Mouse (Mus musculus) heart, adult 11 months (tissue): ENCODE results near the gene Gabrg3.
A peak's percentile ranks its signal among the peaks of the same experiment; 100 is the strongest.

Experiments
- DNase-seq: peaks from one replicate; pipeline ENCODE4 v3.0.0; 2022

The Gabrg3 gene

GRCm38 (mm10) chr7:57386517-57387340, at the start of gene Gabrg3:
Gene Gabrg3, minus strand, starts transcription at chr7:57387188.
- DNase-seq, result no peak

DNA sequence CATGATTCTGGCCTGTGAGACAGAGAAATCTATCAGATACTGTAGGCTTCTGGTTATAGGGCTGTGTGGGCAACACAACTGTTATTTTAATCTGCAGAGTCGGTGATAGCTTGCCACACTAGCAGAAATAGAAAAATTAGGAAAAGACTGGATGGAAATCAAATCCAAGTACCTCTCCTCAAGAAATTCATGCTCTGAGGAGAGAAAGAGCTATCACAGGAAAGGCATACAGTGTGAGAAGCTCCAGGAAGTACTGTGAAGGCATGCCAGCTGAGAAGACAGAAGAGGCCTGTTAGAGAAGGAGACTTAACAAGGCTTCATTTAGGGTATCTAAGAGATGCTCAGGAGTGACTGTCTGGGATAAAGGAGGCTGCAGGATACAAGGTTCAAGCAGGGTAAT, 35.7 kb upstream of the Gabrg3 start:
- no peak for DNase-seq

- DNase-seq, result peak; percentile 68
Measured at GRCm38 (mm10) chr7:57421044-57421443, 34.1 kb upstream of the Gabrg3 start.

- peak; percentile 64 for DNase-seq
Measured at GRCm38 (mm10) chr7:57419392-57419791, 32.4 kb upstream of the Gabrg3 start, which contains the start of gene Gabrb3. Gene Gabrb3, plus strand, starts transcription at chr7:57419692.

DNA sequence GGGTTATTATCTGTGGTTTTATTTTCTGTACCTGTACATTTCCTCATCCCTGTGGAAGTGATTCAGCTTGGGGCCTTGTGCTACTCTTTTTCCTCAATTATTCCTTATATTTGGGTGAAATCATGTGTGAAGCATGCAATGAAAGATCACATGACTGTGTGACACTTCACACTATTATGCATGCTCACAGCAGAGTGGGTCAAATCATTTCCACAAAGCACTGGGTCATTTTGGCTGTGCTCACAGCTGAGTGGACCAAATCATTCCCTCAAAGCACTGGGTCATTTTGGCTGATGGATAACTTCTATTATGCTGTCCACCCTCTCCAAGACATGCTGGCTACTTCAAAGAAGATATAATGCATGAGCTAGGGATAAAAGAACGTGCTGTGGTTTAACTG, 25.9 kb upstream of the Gabrg3 start:
- peak; percentile 52 for DNase-seq

DNA sequence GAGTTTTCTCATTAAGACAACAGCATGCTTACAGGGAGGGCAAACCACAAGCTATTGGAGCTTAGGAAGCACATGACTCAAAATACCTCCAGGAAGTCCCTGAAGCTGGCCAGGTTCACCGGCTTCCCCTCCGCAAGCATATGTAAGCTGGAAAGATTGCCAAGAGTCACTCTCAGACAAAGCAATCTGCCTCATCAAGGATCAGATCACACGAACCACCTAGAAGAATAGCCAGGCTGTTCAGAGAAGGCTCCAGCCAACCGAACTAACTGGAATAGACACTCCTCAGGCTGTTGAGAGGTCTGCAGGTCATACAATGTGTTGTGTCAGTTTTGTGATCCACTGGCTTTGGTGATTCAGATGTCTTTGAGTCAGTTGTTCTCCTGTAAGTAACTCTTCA, 24.2 kb upstream of the Gabrg3 start:
- peak; percentile 14 for DNase-seq

DNA sequence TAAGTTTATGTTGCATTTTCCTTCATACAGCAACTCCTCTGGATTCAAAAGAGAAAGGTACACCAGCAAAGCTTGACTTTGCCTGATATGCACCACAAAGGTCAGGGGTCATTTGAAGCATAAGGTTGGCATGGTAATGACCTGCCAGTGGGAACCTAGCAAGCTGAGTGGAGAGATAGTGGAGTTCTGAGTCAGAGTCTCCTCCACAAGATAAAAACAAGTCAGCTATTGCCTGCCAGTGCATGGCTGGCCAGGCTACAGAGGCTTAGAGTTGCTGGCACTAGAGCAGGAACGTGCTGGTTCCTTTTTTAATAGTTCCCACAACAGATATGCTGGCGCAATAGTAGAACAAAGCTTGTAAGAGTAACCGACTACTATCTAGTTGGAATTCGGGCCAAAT, 6.6 kb upstream of the Gabrg3 start:
- no peak for DNase-seq

DNA sequence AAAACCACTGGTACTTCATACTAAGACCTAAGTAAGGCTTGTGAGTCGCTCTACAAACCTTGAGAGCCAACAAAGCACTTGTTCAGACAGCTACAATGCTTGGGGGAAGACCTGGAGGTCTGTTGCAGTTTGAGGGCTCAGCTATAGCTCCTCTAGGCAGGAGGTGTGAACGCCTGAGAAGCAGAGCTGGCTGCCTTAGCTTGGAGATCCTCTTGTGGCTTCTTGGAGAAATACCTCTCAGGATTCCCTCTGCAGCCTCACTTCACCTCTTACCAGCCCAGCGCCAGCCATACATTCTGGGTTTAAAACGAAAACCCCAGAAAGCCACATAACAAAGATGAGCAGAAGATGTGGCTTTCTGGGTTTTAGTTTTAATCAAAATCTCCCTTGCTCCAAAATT, 3.1 kb upstream of the Gabrg3 start:
- no peak for DNase-seq

- DNase-seq, result no peak
Measured at GRCm38 (mm10) chr7:57387341-57387654, 310 bp upstream of the Gabrg3 start.

DNA sequence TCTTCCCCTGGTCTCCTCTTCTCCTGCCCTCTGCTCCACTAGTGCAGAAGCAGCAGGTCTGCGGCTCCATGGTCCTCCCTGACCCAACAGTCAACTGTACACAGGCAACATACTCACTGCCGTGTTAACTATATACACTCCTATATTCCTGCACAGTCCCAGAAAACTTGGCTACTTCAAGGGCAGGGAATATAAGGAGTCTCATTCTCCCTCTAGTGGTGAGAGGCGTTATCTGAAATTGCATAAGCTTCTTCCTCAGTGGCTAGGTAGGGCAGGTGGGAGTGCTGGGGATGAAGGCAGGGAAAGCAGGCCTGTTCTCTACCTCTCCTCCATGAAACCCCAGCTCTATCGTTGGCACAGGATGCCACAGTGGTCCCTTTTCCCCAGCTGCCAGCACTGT, 2.9 kb downstream of the Gabrg3 start:
- peak; percentile 78 for DNase-seq

GRCm38 (mm10) chr7:57366013-57366390, 21.0 kb downstream of the Gabrg3 start:
- no peak for DNase-seq

DNA sequence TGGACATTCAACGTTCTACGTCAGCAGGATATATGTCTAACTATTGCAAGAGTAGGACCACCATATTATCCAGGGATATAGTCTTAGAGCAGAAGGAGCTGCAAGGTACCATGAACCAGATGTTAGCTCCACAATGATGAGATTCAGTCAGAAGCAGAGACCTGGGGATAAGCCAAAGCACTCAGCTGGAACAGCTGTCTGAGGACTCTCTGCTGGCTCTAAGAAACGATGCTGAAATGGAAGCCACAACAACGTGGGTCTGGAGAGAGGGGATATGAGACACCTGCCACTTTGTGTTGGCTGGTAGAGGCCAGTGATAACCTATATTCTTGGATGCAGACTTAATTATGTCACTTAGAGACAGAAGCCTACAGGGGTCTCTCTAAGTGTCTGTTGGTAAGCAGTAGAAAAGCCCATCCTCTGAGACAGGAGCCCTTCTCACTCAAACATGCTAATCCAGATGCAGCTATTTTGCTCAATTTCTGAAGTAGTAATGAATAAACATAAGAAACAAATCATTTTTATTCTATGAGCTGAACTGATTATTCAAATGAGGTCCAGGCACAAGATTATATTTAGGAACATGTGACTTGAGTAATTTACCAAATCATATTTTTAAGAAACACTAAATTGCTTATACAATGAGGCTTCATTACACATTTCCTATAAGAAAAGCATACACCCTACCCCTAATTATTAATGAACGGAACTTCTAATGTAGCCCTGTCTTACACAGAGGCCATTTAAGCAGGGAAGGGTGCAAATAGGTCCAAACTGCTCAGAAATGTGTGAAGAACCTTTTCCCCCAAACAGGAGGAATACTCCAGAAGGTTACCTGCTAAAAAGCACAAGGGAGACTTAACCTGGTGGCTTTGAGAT, 21.6 kb downstream of the Gabrg3 start:
- DNase-seq, result no peak

DNA sequence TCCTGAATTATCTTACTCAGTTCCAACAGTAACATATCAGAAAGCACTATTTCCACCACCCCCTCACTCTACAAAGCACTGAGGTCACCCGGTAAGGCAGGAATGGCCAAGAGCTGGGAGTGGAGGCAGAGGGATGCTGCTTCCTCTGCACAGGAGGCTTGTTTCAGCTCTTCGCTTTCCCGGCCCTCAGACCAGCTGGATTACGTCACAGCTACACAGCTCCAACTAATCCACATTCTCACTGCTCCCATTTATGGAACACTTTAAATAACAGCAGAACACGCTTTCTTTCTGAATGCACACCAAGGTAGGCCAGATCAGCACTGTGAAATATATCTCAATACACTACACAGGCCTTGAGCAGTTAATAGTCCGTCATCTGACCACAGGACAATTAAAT, 23.2 kb downstream of the Gabrg3 start:
- no peak for DNase-seq

DNA sequence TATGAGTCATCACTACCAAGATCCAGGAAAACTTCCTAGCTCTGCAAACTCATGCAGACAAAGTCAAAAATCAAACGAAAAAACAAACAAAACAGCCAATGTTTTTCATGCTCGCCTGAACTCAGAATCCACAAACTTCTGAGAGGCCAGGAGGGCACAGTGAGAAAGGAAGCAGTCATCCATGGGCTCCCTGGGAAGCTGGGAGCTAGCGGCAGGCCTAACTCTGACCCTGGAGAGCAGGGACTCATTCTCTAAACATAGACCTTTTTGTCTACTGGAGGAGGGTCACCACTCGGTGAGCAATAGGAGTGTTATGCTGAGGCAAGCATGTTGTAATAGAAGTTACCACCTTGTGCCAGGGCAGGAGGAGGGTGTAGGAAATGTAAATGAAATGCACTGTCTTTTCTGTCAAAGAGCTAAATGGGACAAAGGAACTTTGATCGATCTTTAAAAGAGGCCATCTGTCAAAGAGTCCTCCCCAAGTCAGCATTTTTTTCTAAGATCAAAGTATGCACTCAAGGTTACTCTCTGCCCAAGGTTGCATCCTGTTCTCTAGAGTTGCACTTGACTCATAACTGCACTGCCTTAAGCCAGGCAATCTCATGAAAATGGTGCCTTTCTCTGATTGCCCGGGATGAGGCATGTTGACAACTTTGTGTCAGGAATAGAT, 29.0 kb downstream of the Gabrg3 start:
- no peak for DNase-seq

GRCm38 (mm10) chr7:57356565-57357301, 30.3 kb downstream of the Gabrg3 start:
- no peak for DNase-seq

- no peak for DNase-seq
Measured at GRCm38 (mm10) chr7:57348774-57349173, 38.2 kb downstream of the Gabrg3 start.

DNA sequence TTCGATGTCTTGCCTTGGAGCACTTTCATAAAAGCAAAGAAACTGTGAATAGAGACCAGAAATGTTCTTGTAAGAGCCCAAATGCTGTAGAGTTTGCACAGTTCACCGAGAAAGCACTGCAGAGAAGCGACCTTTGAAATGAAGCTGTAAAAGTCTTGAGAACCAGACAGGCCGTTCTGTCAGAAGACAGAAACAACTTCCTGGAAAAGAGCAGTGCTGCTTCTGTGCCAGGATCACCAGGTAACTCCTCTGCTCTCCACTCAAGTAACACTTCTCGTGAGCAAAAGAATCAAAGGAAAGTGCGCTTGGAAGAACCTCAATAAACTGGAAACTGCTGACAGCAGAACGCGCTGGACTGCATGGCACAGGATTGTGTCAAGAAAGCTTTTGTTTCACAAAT, 45.1 kb downstream of the Gabrg3 start:
- no peak for DNase-seq

DNA sequence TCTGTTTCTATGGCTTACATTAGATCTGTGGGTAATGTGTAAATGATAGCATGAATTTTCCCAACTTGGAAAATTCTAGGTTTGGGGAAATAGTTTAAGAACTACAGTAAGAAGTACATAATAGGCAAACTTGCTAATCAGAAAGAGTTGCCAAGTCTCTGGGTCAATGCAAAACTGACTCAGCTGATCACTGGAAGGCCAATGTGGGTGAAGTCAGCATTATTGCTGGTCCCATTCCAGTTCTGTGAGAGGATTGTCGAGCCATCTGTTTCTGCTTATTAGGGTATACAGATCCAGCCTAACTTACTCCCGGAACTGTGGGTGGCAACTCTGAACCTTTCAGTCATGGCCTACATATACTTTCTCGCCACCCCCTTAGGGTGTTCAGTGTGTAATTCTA, 55.8 kb downstream of the Gabrg3 start:
- DNase-seq, result no peak

DNA sequence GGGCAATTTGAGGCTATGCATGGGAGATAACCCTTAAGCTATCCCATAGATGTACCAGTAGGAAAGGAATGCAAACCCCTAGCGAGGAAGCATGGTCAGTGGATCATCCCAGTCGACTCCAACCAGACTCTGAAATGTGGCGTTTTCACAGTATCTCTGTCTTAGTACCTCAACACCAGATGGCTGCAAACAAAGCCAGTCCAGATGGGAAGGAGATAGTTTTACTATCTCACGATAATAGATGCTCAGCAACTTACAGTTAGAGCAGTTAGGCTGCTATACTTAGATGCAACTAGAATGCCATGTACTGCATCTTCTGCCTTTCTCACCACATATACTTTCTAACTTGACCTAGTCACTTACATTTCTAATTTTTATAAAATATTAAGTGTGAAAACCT, 56.7 kb downstream of the Gabrg3 start:
- DNase-seq, result peak; percentile 15

DNA sequence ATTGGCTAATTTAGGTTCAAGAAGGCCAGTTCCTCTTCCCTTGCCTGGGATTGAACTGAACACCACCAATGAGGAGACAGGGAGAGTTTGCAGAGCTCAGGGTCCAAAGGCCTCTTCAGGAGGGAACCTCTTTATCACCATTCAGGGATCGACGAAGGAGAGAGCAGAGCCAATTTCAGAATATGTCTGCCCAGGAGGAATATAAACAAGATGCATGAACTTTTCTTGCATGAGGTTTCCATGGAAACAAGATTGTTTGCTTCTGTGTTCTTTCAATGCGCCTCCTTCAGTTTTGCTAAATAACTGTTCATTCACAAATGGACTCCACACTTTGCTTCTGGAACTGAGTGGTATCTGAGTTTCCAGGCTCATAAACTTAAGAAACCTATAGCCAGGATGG, 62.5 kb downstream of the Gabrg3 start:
- no peak for DNase-seq

- DNase-seq, result no peak
Measured at GRCm38 (mm10) chr7:57322086-57322485, 64.9 kb downstream of the Gabrg3 start.

DNA sequence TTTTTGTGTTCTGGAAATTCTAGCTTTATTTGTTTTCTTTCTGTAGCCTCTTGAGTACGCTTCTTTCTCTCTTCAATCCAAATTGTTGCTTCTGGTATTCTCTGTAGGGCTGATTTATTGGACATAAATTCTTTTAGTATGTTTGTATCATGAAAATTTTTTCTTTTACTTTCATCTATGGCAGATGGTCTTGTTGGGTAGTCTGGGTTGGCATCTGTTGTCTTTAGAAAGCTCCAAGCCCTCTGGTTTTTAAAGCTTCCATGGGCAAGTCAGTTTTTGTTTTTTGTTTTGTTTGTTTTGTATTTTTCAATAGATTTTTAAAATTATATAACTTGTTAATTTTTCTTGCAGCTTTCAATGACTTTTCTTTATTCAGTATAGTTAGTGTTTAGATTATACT, 72.0 kb downstream of the Gabrg3 start:
- no peak for DNase-seq

DNA sequence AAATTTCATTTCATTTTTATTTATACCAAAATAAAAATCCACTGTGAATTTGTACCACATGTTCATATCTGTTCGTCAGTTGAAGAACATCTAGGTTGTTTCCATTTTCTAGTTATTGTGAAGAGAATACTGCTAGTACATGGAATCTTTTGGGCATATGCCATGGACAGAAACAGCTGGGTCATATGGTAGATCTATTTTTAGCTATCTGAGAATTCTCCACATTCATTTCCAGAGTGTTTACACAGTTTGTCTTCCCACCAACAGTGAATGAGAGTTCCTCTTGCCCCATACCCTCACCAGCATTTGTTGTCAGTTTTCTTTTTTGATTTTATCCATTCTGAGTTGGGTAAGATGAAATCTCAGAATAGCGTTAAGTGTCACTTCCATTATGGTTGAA, 75.0 kb downstream of the Gabrg3 start:
- no peak for DNase-seq
